Mouse (Mus musculus): ENCODE data around the gene Rrn3. TPM values are rescaled to one million over a fixed set of nuclear protein-coding genes. Genes with fewer than 3 reads are reported as not detected.
"Not testable (repeated sequence)": the region's sequence is repeated elsewhere in the genome, so short reads cannot be mapped to it uniquely, and the experiment has no call there.

The Rrn3 gene
- 28.1 TPM in 2 replicates for polyA plus RNA-seq (2015; fragmentation: Nextera tagmentation; extraction: Ambion mirVana)

GRCm38 (mm10) chr16:13780353-13781036 is at the start of gene Rrn3:
Gene Rrn3 (plus strand): TSS chr16:13780708.
- peak within 1 kb of the TSS; percentile 95 for H3K9ac ChIP-seq (replicated peaks; ENCODE audit: low read depth)
- H3K36me3 ChIP-seq (ENCODE audit: insufficient read depth, low read length): 0 out of 2 replicates have a peak, but pooled peaks cover 8% of the 10 kb centered on the region
- peaks cover 11% of the 10 kb centered on the region; the same call in 1 of the 2 replicates for H3K4me1 ChIP-seq (ENCODE audit: insufficient read depth, low read depth, low read length)
- H3K27me3 ChIP-seq (replicated peaks; ENCODE audit: insufficient read depth, low read length): no peaks in the 10 kb centered on the region
- under 1% methylated on average over 55 of the region's 57 CpGs for WGBS
- H3K27ac ChIP-seq (ENCODE audit: low read length): peak within 1 kb of the TSS; percentile 90
- H3K4me3 ChIP-seq (ENCODE audit: low read depth, low read length): peak within 1 kb of the TSS; percentile 84
- peak; percentile 17; the same call in 1 of the 2 replicates for TF ChIP-seq CTCF (IDR thresholded peaks at IDR 0.05)
- TF ChIP-seq EP300 (IDR thresholded peaks at IDR 0.05): peak; percentile 35; the same call in 1 of the 2 replicates
- DNase-seq (ENCODE audit: low spot score): peak; percentile 95
- H3K9me3 ChIP-seq (ENCODE audit: low read length): no peaks in the 10 kb centered on the region
- ATAC-seq: peak; percentile 100
- H3K4me2 ChIP-seq (replicated peaks; ENCODE audit: low read depth, low read length): peak within 1 kb of the TSS; percentile 76

- DNase-seq (ENCODE audit: low spot score): no peak
- Histone ChIP-seq H3K27me3 (replicated peaks; ENCODE audit: insufficient read depth, low read length) (no peaks in the 10 kb centered on the region), H3K4me2 (replicated peaks; ENCODE audit: low read depth, low read length) (no peak overlapping the region), H3K27ac (ENCODE audit: low read length) (no peak overlapping the region), H3K9me3 (ENCODE audit: low read length) (no peaks in the 10 kb centered on the region), H3K36me3 (ENCODE audit: insufficient read depth, low read length) (no peaks in the 10 kb centered on the region), H3K9ac (replicated peaks; ENCODE audit: low read depth) (no peak overlapping the region), H3K4me1 (ENCODE audit: insufficient read depth, low read depth, low read length) (no peaks in the 10 kb centered on the region), H3K4me3 (ENCODE audit: low read depth, low read length) (no peak overlapping the region)
- TF ChIP-seq CTCF (IDR thresholded peaks at IDR 0.05): no peak
- no peak for TF ChIP-seq EP300 (IDR thresholded peaks at IDR 0.05)
- no peak for ATAC-seq
- WGBS: 64% methylated on average over 3 of the region's 3 CpGs
Measured at GRCm38 (mm10) chr16:13732786-13733185, 47.7 kb upstream of the Rrn3 start.

- WGBS: 19% methylated on average over 9 of the region's 9 CpGs
- DNase-seq (ENCODE audit: low spot score) (peak; percentile 78), ATAC-seq (peak; percentile 57; the same call in 1 of the 2 replicates)
- H3K36me3 ChIP-seq (ENCODE audit: insufficient read depth, low read length): no peaks in the 10 kb centered on the region
- no peaks in the 10 kb centered on the region for H3K9me3 ChIP-seq (ENCODE audit: low read length)
- TF ChIP-seq EP300 (IDR thresholded peaks at IDR 0.05) (no peak), CTCF (IDR thresholded peaks at IDR 0.05) (peak; percentile 88)
- no peak overlapping the region for H3K4me2 ChIP-seq (replicated peaks; ENCODE audit: low read depth, low read length)
- no peak overlapping the region for H3K9ac ChIP-seq (replicated peaks; ENCODE audit: low read depth)
- no peaks in the 10 kb centered on the region for H3K27me3 ChIP-seq (replicated peaks; ENCODE audit: insufficient read depth, low read length)
- no peaks in the 10 kb centered on the region for H3K4me1 ChIP-seq (ENCODE audit: insufficient read depth, low read depth, low read length)
- H3K27ac ChIP-seq (ENCODE audit: low read length): no peak overlapping the region
- H3K4me3 ChIP-seq (ENCODE audit: low read depth, low read length): no peak overlapping the region
Measured at GRCm38 (mm10) chr16:13733518-13734137, 46.9 kb upstream of the Rrn3 start.

- no peak for TF ChIP-seq EP300 (IDR thresholded peaks at IDR 0.05)
- TF ChIP-seq CTCF (IDR thresholded peaks at IDR 0.05): no peak
- Histone ChIP-seq H3K4me1 (ENCODE audit: insufficient read depth, low read depth, low read length) (no peaks in the 10 kb centered on the region), H3K36me3 (ENCODE audit: insufficient read depth, low read length) (no peaks in the 10 kb centered on the region), H3K9ac (replicated peaks; ENCODE audit: low read depth) (no peak overlapping the region), H3K27me3 (replicated peaks; ENCODE audit: insufficient read depth, low read length) (no peaks in the 10 kb centered on the region), H3K27ac (ENCODE audit: low read length) (no peak overlapping the region), H3K4me3 (ENCODE audit: low read depth, low read length) (no peak overlapping the region), H3K9me3 (ENCODE audit: low read length) (no peaks in the 10 kb centered on the region), H3K4me2 (replicated peaks; ENCODE audit: low read depth, low read length) (no peak overlapping the region)
- no peak for DNase-seq (ENCODE audit: low spot score)
- ATAC-seq: no peak
- WGBS: 57% methylated on average over 8 of the region's 8 CpGs
Measured at GRCm38 (mm10) chr16:13735977-13736376, 44.5 kb upstream of the Rrn3 start.

GRCm38 (mm10) chr16:13739044-13739443 is 41.5 kb upstream of the Rrn3 start:
- ATAC-seq: not testable (repeated sequence)

GRCm38 (mm10) chr16:13740844-13741243 is 39.7 kb upstream of the Rrn3 start:
- no peak overlapping the region for H3K4me3 ChIP-seq (ENCODE audit: low read depth, low read length)
- no peak overlapping the region for H3K27ac ChIP-seq (ENCODE audit: low read length)
- no peak for ATAC-seq
- no peak overlapping the region for H3K4me2 ChIP-seq (replicated peaks; ENCODE audit: low read depth, low read length)
- no peaks in the 10 kb centered on the region for H3K4me1 ChIP-seq (ENCODE audit: insufficient read depth, low read depth, low read length)
- H3K9me3 ChIP-seq (ENCODE audit: low read length): no peaks in the 10 kb centered on the region
- H3K9ac ChIP-seq (replicated peaks; ENCODE audit: low read depth): no peak overlapping the region
- no peak for DNase-seq (ENCODE audit: low spot score)
- WGBS: 67% methylated on average over 2 of the region's 2 CpGs
- no peaks in the 10 kb centered on the region for H3K27me3 ChIP-seq (replicated peaks; ENCODE audit: insufficient read depth, low read length)
- no peak for TF ChIP-seq CTCF (IDR thresholded peaks at IDR 0.05)
- H3K36me3 ChIP-seq (ENCODE audit: insufficient read depth, low read length): no peaks in the 10 kb centered on the region

More at GRCm38 (mm10) chr16:13739044-13739443, 41.5 kb upstream of the Rrn3 start:
- not testable (repeated sequence) for H3K4me3 ChIP-seq (ENCODE audit: low read depth, low read length); H3K27ac ChIP-seq (ENCODE audit: low read length); H3K9ac ChIP-seq (replicated peaks; ENCODE audit: low read depth); H3K36me3 ChIP-seq (ENCODE audit: insufficient read depth, low read length); DNase-seq (ENCODE audit: low spot score); H3K27me3 ChIP-seq (replicated peaks; ENCODE audit: insufficient read depth, low read length); H3K4me2 ChIP-seq (replicated peaks; ENCODE audit: low read depth, low read length); H3K9me3 ChIP-seq (ENCODE audit: low read length); H3K4me1 ChIP-seq (ENCODE audit: insufficient read depth, low read depth, low read length)
- 54% methylated on average over 4 of the region's 4 CpGs for WGBS

Measured in lung, postnatal 0 days (tissue).